ENCODE assay signal across 14 mouse cellular contexts in genomic region chr4:56915732-56916325, GRCm38 (mm10). TPM values are rescaled to one million over a fixed set of nuclear protein-coding genes. Genes with fewer than 3 reads are reported as not detected.
DNase-seq lines count a peak whose midpoint lies in the region; ATAC-seq lines count a peak whose summit lies in the region.
"Had no signal": no experiment of that assay in that cellular context is flagged by ENCODE, and none has a peak within 500 bp of the region (broad histone marks: within the 10 kb centered on the region; RNA-seq: fewer than 3 reads in every experiment).

No protein-coding gene starts in this region.

- DNase-seq in CD4-positive, CD25-positive, alpha-beta regulatory T cell, adult 2 months (ENCODE audit: low read depth, low spot score), result peak; percentile 64
- DNase-seq in spleen, adult 18-20 months, result peak; percentile 33 to 35
- DNase-seq in thymus, postnatal 14 days, result peak; percentile 67
- no peak for DNase-seq in kidney, postnatal 36 days
- DNase-seq in left cerebral cortex, postnatal 36 days (ENCODE audit: low spot score in 2 of 2), result no peak
- DNase-seq in urinary bladder, adult 2 months (ENCODE audit: low spot score), result no peak
- DNase-seq: adrenal gland, adult 2 months; cerebellum, adult 2 months; gastrocnemius, adult 2 months; heart, adult 18-20 months; kidney, adult 2 months; right cerebral cortex, postnatal 14 days had no signal

- intact Hi-C loops in left cerebral cortex, postnatal 36 days (cut with DNase I), result no loop called here

- peak; percentile 74 for ATAC-seq in activated CD4-positive, CD25-positive, alpha-beta regulatory T cell, adult 4 months
- ATAC-seq: forebrain, embryonic 13.5 days had no signal

RNA-seq across cellular contexts. Expression of gene Tmem245, which starts 31.4 kb away (rescaled TPM):
- polyA plus RNA-seq in activated CD4-positive, CD25-positive, alpha-beta regulatory T cell, adult 4 months (2017; shearing (Covaris generic)), result 1 to 10 TPM; 5.1 to 5.7 TPM
- total RNA-seq in left cerebral cortex, postnatal 36 days (2021), result 10 to 100 TPM; 39.5 to 42.0 TPM
- polyA plus RNA-seq in urinary bladder, adult 2 months (2012; rRNA removed), result 16.4 and 17.0 TPM in 2 replicates

RNA-seq across cellular contexts. Expression of gene Ctnnal1, which starts 50.8 kb away (rescaled TPM):
- 1 to 10 TPM; 2.0 to 2.2 TPM for polyA plus RNA-seq in activated CD4-positive, CD25-positive, alpha-beta regulatory T cell, adult 4 months (2017; shearing (Covaris generic))
- total RNA-seq in left cerebral cortex, postnatal 36 days (2021), result 10 to 100 TPM; 14.4 to 23.7 TPM
- 57.8 and 69.1 TPM in 2 replicates for polyA plus RNA-seq in urinary bladder, adult 2 months (2012; rRNA removed)

Comparison
In these comparisons a context has a peak if more than half of its experiments do, and no peak if none do; other contexts are left out.
1. DNase-seq: peak in CD4-positive, CD25-positive, alpha-beta regulatory T cell, adult 2 months (single experiment), spleen, adult 18-20 months (2 of 2) and thymus, postnatal 14 days (single experiment); none in kidney, postnatal 36 days (0 of 2), left cerebral cortex, postnatal 36 days (0 of 2) and urinary bladder, adult 2 months (single experiment).
2. RNA of gene Ctnnal1, which starts 50.8 kb away (polyA plus RNA-seq): 57.8 to 69.1 TPM in urinary bladder, adult 2 months; 2.0 to 2.2 TPM in activated CD4-positive, CD25-positive, alpha-beta regulatory T cell, adult 4 months; every median in the first group is over 10 times any median in the second.